Mouse (Mus musculus) myocyte (in vitro differentiated cells): Measurements from ENCODE around the gene Dusp27.

ENCODE experiments used
- MYOD1 ChIP-seq, 3 experiments: IDR thresholded peaks; one replicate each; pipeline ENCODE4 v1.6.1; 2011; ENCODE audit warnings: control low read depth in 2 of 3, low read depth in 2 of 3, mild to moderate bottlenecking in 2 of 3, moderate library complexity in 1 of 3; ENCODE audit not compliant: insufficient read length in 2 of 3, control insufficient read depth in 1 of 3
- POLR2A ChIP-seq: IDR thresholded peaks from one replicate; pipeline ENCODE4 v1.6.1; 2011; ENCODE audit warnings: low read depth, mild to moderate bottlenecking, control low read depth, moderate library complexity; ENCODE audit not compliant: insufficient read length

GRCm38 (mm10) chr1:166126290-166126689 lies 1.4 kb downstream of the Dusp27 start:
- no peak for TF ChIP-seq POLR2A
- TF ChIP-seq MYOD1 (IDR thresholded peaks at IDR 0.05; ENCODE audit: control insufficient read depth in 1 of 3, insufficient read length in 2 of 3, low read depth in 2 of 3): no peak
